Mouse (Mus musculus) spleen, postnatal 14 days (tissue): Measurements from ENCODE around the gene Ninj1.
A peak's percentile ranks its signal among the peaks of the same experiment; 100 is the strongest.

Source experiments
- DNase-seq, 2 experiments: peaks; one replicate each; pipeline ENCODE4 v3.0.0; 2021 to 2022; ENCODE audit warnings: low spot score in 2 of 2

Ninj1 gene

DNA sequence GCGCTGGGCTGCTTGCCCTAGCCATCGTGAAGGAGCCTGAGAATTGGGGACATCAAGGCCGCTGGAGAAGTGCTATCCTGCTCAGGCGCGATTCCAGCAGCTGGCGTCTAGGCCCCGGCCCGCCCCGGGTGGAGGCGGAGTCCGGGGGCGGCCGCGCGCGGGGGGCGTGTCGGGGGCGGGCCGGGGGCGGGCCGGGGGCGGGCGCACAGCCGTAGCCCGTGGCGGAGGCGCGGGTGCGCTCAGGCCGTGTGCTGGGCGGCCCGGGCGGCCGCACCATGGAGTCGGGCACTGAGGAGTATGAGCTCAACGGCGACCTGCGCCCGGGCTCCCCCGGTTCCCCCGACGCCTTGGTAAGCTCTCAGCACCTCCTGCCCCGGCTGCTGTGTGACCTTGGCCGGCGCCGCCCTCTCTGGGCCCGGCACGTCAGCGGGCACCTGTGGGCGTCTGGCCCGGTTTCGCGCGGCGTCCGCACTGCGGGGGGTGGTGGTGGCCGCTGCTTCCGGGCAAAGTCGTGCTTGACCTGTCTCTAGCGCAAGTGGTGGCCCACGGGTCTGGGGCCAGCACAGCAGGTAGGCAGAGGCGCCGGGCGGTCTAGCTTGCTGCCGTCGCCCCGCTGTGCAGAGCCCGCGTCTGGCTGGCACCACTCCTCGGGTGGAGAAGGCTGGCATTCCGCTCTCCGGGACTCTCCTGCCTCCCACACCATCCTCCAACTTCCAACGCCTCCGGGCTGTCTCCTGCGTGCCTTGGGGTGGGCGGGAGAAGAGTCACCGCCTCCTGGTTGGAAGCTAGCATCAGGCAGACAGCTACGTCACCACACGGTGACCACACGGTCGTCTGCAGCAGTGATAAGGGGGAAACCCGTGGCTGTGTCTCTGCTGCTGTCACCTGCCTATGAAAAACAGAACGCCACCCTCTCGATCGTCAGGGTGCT is at the start of gene Ninj1:
Gene Ninj1, plus strand, starts transcription at position 198 of the 931 bp plus-strand sequence.
- DNase-seq: peak; percentile 40 to 67

GRCm38 (mm10) chr13:49140567-49140966 is 46.7 kb upstream of the Ninj1 start:
- DNase-seq: no peak

DNA sequence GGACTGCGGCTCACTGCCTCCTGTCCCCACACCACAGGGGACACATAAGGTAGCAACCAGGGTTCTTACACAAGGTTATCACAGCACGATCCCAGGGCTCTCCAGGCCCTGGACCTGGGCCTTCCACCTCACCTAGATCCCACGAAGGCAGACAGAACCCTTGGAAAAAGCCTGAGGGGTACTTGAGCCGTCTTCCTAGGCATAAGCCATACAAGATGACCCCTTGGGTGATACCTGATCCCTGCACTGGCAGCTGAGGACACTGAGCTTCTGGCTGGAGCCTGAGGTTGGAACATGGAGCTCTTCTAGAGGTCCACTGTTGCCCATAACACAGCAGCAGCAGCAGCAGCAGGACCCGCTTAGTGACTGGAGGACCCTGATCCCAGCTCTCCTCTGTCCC is 44.9 kb upstream of the Ninj1 start:
- no peak for DNase-seq

- no peak for DNase-seq
Observed at GRCm38 (mm10) chr13:49143323-49143722, 44.0 kb upstream of the Ninj1 start.

DNA sequence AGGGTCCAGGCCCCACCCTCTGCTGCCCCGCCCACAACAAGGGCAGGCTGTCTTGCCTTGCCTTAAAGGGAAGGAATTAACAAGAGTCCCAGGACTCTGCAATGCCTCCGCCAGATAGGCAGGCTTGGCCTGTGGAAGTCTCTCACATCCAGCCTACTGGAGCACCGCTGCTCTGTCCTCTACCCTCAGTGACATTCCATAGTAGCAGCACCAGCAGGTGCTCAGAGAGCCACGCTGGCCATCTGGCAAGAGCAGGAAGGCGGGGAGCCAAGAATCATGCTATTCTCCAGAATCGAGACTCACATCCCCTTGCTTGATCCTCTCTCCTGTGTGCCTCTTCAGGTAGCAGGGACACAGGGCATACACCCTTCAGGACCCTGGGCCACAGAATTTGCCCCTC is 42.8 kb upstream of the Ninj1 start:
- DNase-seq: no peak

- DNase-seq: no peak
Observed at GRCm38 (mm10) chr13:49145396-49145795, 41.9 kb upstream of the Ninj1 start.

DNA sequence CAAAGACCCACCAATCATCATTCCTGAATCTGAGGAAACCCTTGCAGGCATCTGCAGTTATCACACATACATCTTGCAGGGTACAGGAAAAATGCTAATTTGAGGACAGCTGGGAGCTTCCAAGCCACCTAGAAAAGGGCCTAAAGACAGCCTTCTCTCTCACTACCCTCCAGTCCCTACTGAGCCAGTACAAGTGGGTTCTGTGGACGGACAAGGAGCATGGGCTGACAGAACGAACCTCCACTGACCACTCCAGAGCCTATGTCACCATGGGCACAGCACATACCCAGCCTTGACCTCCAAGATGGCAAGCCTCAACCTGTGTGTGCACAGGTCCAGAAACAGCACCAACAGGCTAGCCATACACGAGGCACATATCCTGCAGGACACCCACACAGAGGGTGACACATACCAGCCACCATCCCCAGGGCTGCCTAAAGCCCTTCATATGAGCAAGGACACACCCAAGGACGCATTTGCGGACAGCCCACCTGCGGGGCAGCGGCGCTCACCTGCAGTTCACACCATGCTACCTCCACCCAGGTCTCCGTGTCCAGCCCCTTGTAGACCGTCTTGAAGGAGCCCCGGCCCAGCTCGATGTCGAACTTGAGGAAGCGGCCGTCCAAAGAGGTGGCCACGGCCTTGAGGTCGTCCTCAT is 41.1 kb upstream of the Ninj1 start:
- no peak for DNase-seq

DNA sequence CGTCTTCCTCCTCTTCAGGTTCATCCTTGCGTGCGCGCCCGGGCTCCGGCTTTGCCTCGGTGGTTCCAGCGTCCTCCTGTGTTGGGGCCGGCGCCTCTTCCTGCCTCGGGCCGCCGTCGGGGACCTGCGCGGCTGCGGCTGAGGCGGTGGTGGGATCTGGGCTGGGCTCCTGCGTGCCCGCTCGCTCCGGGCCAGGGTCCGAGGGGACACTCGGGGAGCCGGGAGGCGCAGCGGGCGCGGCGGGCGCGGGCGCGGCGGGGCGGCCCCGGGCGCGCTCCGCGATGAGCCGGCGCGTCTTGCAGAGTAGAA is 40.6 kb upstream of the Ninj1 start:
- DNase-seq: no peak

DNA sequence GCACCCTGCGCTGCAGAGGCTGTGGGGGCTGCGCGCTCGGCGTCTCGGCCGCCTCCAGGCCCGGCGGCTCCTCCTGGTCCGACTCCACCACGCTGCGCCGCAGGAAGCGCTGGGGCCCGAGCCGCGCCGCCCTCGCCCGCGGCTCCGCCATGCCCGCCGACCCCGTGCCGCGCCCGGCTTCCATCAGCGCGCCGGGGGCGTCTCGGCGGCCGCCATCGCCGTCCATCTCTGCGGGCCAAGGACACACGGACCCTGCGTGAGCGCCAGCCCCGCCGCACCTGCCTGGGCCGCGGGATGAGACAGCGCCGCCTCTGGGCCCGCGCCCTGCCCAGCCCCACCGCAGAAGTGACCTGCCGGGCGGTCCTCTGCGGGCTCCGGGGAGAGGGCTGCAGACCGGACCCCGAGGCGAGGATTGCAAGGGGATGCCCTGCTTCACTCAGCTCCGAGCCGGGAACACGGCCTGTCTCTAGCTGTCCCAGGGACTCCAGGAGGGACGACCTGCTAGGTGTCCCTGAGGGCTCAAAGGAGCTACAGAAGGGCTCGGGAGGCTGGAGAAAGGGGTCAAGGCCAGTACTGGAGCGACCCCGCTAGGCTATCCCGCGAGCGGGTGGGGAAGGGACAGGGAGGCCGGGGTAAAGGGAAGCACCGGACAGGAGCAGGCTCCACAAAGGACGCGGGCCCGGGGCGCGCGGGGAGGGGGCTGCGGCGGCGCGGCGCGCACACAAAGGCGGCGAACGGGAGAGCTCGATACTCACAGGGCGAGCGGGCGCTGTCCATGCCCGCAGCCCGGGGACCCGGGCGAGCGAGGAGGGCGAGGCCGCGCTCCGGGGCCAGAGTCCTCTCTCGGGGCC is 40.1 kb upstream of the Ninj1 start:
- DNase-seq: no peak

- DNase-seq: peak; percentile 35 to 39
Observed at GRCm38 (mm10) chr13:49147858-49148226, 39.4 kb upstream of the Ninj1 start, which contains the start of gene Wnk2. Gene Wnk2 (minus strand): TSS chr13:49148014.

DNA sequence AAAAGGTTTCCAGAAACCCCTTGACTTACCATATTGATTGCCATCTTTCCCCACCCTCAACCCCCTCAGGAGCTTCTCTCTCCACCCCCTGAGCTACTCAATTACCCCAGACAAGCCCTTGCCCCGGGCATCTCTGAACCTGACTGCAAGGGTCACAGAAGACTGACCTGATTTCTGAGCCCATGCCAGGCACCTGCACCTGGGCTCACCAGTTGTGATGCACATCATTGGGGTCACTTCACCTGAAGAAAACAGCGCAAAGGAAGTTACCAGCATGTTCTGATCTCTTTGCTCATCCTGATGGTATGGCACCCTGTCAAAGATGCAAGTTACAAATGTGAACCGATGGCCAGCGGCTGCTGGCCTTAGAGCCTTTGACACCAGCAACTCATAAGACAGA is 38.6 kb upstream of the Ninj1 start:
- DNase-seq: no peak

GRCm38 (mm10) chr13:49154028-49154427 is 33.3 kb upstream of the Ninj1 start:
- no peak for DNase-seq

- no peak for DNase-seq
Observed at GRCm38 (mm10) chr13:49154621-49155020, 32.7 kb upstream of the Ninj1 start.

DNA sequence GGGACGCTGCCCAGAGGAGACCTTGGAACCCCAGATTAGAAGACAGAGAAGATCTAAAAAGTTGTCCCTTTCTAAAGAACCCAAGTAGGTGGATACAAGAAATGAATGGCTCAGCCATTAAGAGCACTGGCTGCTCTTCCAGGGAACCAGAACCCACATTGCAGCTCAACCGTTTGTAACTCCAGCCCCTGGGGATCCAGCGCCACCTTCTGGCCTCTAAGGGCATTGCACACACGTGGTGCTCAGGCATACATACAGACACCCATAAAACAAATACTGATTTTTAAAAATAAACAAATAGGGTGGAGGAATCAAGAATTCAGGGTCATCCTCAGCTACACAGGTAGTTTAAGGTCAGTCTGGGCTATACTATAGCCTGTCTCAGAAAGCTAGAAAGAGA is 30.6 kb upstream of the Ninj1 start:
- no peak for DNase-seq

- no peak for DNase-seq
Observed at GRCm38 (mm10) chr13:49158040-49158713, 29.1 kb upstream of the Ninj1 start.

- DNase-seq: no peak
Observed at GRCm38 (mm10) chr13:49161236-49161635, 26.0 kb upstream of the Ninj1 start.

GRCm38 (mm10) chr13:49162722-49163121 is 24.6 kb upstream of the Ninj1 start:
- no peak for DNase-seq

GRCm38 (mm10) chr13:49163645-49164044 is 23.6 kb upstream of the Ninj1 start:
- no peak for DNase-seq

DNA sequence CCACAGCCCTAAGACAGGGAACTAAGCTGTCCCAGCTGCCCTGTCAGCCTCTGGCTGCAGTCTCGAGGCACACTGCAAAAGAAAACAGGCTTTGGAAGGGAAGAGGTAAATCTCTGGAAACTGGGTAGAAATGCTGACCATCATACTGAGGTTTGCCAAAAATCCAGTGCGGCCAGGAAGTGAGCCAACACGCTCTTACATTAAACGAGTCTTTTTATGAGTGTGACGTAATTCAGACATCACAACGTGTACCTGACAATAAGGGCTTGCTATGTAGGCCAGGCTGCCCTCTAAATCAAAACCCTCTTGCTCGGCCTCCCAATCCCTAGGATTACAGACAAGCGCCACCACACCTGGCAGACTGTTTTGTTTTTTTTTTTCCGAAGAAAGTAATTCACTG is 20.2 kb upstream of the Ninj1 start:
- DNase-seq: no peak

DNA sequence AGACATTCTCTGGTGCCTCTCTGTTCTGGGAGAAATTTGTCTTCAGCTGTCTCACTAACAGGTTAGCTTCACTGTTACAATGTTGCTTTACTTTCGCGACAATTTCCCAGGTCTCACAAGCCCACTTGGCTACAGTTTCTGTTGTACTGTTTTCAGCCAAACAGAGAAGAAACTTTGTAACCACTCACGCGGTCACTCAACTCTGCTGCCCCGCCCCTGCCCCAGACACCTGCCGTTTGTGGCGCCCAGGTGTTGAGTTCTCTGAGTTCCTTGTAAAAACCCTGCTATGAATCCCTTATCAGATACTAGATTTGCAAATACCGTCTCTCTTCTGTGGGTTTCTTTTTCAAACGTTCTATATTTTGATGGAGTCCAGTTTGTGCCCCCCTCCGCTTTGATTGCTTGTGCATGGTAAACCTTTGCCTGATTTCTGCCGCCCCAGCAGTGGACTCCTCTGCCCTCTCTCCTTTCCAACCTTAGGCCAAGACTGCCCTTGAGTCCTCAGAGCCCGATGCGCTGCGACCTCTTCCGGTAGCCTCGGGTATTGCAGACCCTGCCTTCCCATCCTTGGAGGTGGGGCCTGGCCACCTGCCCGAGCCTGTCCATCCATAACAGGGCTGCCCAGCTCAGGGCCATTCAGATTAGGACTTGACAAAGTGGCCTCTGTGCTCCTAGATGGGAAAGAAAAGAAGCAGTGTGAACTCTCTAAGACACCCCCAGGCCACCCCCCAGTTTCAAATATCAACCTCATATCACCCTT is 17.7 kb upstream of the Ninj1 start:
- DNase-seq: peak; percentile 48 to 72

DNA sequence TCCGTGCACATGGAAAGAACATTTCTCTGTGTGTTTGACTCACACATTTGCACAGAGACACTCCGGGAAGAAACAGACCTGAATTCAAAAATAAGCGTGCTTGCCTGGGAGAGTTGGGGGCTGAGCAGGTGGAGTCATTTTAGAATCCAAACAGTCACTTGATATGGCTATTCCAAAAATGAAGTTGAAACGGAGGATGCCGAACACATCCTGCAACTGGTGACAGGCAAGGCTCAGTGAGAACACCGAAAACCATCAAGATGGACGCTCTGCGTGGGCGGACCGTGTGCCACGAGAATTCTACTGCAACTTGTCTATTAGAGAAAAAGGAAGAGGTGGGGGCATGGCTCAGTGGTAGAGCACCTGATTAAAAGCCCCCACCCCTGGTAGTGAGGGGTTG is 16.7 kb upstream of the Ninj1 start:
- DNase-seq: no peak
